Mouse (Mus musculus): ENCODE measurements at regions not wholly inside any gene's neighbourhood (a gene's known extent, or its start where the extent isn't known, plus 50 kb on each side); places are given as distances from the start of the nearest gene placed in this dataset.

DNA sequence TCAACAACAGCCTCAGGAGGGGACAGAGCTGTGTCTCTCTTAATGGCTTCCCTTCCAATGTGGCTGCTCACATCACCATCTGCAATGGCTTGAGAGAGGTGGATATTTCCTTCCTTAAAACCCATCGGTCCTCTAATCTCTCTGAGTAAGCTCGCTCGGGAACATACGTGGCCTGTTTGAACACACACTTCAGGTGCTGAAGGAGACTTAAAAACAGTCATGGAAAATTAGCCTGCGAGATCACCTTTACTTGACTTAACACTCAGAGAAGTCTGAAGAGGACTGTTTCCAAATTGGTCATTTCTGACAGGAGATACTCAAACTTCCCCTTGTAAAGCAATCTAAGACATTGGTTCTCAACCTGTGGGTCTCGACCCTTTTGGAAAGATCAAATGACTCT is 83.0 kb downstream of the Vegfa start:
- TF ChIP-seq CTCF (IDR thresholded peaks at IDR 0.05; ENCODE audit: extremely low read depth, insufficient read depth, low read length), result no peak
- TF ChIP-seq POLR2A (IDR thresholded peaks at IDR 0.05; ENCODE audit: extremely low read depth, insufficient read depth, low read length), result no peak
- no peak overlapping the region for H3K27ac ChIP-seq (ENCODE audit: insufficient read depth, low read length)
- no peaks in the 10 kb centered on the region for H3K4me1 ChIP-seq (ENCODE audit: control insufficient read depth, insufficient read depth, low read length)
- H3K4me3 ChIP-seq (ENCODE audit: insufficient read depth, low read length), result no peak overlapping the region

DNA sequence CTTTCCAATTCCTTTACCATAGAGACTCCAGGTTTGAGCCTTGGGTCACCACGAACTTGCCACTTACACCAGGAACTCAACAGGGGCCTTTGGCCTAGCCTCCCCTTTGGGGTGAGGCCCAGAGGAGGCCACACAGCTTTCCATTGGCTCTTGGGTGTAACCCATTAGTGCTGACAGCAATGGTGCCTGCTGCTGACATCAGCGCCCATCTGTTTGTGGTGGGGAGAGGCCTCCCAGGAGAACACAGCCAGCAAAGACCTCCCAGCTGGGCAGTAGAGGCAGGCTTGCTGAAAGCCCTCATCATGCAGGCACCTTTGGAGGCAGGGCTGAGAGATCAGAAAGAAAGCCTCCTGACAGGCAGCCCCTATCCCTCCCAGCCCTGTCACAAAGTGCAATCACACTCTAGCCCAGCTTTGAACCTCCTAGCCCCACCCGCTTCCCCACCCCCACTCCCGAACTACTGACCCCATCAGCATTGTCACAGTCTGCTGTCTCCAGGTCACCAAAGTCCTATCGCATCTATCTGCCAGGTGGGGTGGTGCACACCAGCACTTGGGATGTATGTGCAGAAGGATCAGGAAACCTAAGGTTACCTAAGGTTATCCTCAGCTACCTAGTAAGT is 83.7 kb downstream of the Vegfa start:
- H3K4me1 ChIP-seq (ENCODE audit: control insufficient read depth, insufficient read depth, low read length), result no peaks in the 10 kb centered on the region
- no peak for TF ChIP-seq POLR2A (IDR thresholded peaks at IDR 0.05; ENCODE audit: extremely low read depth, insufficient read depth, low read length)
- TF ChIP-seq CTCF (IDR thresholded peaks at IDR 0.05; ENCODE audit: extremely low read depth, insufficient read depth, low read length), result no peak
- no peak overlapping the region for H3K27ac ChIP-seq (ENCODE audit: insufficient read depth, low read length)
- no peak overlapping the region for H3K4me3 ChIP-seq (ENCODE audit: insufficient read depth, low read length)

DNA sequence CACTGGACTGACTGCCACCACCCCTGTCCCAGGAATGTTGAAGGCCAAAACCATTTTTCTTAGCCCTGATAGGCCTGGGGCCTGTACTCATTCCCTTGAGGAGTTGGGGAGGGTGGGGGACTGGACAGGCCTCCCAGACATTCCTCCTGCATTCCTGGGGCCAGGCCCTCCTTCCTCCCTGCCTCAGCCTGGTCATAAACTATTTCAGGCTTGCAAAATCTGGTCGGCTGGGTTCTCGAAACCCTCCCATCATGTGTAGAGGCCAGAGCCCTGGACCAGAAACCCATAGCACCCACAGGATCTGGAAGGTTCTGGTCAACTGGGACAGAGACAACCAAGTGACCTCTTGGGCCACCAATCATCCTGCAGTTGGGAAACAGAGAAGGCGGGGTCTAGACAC is 87.2 kb downstream of the Vegfa start:
- Histone ChIP-seq H3K4me1 (ENCODE audit: control insufficient read depth, insufficient read depth, low read length) (no peaks in the 10 kb centered on the region), H3K27ac (ENCODE audit: insufficient read depth, low read length) (no peak overlapping the region), H3K4me3 (ENCODE audit: insufficient read depth, low read length) (no peak overlapping the region)
- TF ChIP-seq CTCF (IDR thresholded peaks at IDR 0.05; ENCODE audit: extremely low read depth, insufficient read depth, low read length) (no peak), POLR2A (IDR thresholded peaks at IDR 0.05; ENCODE audit: extremely low read depth, insufficient read depth, low read length) (no peak)

DNA sequence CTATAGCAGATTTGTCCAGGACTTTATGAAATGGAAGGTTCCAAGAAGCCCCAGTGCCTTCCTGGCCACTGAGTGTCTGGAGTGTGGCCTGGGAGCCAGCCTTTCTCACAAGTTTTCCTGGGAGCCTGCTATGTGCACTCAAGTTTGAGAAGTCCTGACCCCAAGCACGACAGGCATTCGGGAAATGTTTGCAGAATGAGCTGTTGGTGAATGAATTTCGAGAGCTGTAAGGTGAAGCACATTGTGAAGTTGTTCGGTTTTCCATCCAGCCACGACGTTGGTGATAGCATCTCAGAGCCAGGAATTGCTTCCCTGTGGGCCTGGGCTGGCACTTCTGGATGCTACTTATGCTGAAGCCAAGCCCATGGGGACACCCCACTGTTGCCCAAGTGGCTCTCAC is 88.9 kb downstream of the Vegfa start:
- no peak for TF ChIP-seq CTCF (IDR thresholded peaks at IDR 0.05; ENCODE audit: extremely low read depth, insufficient read depth, low read length)
- no peak for TF ChIP-seq POLR2A (IDR thresholded peaks at IDR 0.05; ENCODE audit: extremely low read depth, insufficient read depth, low read length)
- no peaks in the 10 kb centered on the region for H3K4me1 ChIP-seq (ENCODE audit: control insufficient read depth, insufficient read depth, low read length)
- no peak overlapping the region for H3K27ac ChIP-seq (ENCODE audit: insufficient read depth, low read length)
- no peak overlapping the region for H3K4me3 ChIP-seq (ENCODE audit: insufficient read depth, low read length)

DNA sequence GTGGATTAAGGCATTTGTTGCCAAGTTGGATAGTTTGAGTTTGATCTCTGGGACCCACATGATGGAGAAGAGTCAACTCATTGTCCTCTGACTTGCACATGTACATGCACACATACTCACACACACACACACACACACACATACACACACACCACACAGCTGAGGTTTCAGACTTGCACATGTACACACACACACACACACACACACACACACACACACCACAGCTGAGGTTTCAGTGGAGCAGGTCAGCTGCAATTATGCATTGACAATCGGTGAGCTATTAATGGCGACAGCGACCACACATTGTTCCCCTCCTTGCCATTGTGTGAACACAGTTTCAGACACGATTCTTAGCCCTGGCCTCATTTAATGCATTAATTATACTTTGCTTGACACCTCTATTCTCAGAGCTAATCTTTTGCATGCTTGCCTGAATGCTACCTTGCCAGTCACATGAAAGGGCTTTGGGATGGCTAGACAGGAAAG is 90.2 kb downstream of the Vegfa start:
- Histone ChIP-seq H3K4me3 (ENCODE audit: insufficient read depth, low read length) (no peak overlapping the region), H3K4me1 (ENCODE audit: control insufficient read depth, insufficient read depth, low read length) (no peaks in the 10 kb centered on the region), H3K27ac (ENCODE audit: insufficient read depth, low read length) (no peak overlapping the region)
- no peak for TF ChIP-seq CTCF (IDR thresholded peaks at IDR 0.05; ENCODE audit: extremely low read depth, insufficient read depth, low read length)
- no peak for TF ChIP-seq POLR2A (IDR thresholded peaks at IDR 0.05; ENCODE audit: extremely low read depth, insufficient read depth, low read length)

DNA sequence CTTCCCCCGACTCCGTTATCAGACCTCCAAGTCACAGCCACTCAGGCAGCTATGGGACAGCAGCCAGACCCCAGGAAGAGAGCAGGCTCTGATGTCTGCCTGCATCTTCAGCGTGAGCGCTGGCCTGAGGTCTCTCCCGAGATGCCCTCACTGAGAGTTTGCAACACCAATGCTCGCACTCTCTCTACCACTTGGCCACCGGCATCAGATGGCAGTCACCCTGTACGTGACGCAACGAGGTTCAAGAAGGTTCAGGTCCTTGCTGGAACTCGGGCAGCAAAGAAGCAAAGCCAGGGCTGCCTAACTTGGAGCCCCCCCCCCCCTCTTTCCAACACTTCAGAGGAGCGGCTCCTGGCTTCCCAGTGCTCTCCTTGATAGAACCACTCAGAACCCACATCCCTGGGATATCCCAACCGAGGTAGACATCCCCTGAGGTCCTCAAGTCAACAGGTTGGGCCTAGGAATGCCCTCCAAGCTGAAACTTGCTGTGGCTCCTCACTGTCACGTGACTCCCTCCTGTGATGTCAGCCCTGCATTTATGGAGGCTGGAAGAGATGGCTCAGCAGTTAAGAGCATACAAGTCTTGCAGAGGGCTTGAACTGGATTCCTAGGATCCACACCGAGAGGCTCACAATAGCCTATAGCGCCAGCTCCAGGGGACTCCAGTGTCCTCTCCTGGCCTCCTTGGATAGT is 91.9 kb downstream of the Vegfa start:
- no peaks in the 10 kb centered on the region for H3K4me1 ChIP-seq (ENCODE audit: control insufficient read depth, insufficient read depth, low read length)
- H3K27ac ChIP-seq (ENCODE audit: insufficient read depth, low read length), result no peak overlapping the region
- H3K4me3 ChIP-seq (ENCODE audit: insufficient read depth, low read length), result no peak overlapping the region
- TF ChIP-seq POLR2A (IDR thresholded peaks at IDR 0.05; ENCODE audit: extremely low read depth, insufficient read depth, low read length) (no peak), CTCF (IDR thresholded peaks at IDR 0.05; ENCODE audit: extremely low read depth, insufficient read depth, low read length) (no peak)

DNA sequence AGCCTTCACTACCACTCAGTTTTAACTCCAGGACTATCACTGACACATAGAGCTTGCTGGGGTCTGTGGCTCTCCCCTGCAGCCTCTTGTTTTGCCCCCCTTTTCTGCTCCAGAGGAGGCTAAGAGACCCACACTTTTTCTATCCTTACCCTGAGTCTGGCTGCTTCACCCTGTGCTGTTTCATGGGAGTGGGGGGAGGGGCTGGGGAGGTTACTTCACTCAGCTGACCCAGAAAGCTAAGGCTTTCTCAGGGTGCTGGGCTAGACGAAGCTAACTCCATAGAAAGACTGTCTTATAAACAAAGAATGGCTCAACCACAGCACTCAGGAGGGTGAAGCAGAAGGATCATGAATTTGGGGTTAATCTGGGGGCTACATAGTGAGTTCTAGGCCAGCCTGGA is 93.9 kb downstream of the Vegfa start:
- TF ChIP-seq CTCF (IDR thresholded peaks at IDR 0.05; ENCODE audit: extremely low read depth, insufficient read depth, low read length) (no peak), POLR2A (IDR thresholded peaks at IDR 0.05; ENCODE audit: extremely low read depth, insufficient read depth, low read length) (no peak)
- H3K4me3 ChIP-seq (ENCODE audit: insufficient read depth, low read length), result no peak overlapping the region

DNA sequence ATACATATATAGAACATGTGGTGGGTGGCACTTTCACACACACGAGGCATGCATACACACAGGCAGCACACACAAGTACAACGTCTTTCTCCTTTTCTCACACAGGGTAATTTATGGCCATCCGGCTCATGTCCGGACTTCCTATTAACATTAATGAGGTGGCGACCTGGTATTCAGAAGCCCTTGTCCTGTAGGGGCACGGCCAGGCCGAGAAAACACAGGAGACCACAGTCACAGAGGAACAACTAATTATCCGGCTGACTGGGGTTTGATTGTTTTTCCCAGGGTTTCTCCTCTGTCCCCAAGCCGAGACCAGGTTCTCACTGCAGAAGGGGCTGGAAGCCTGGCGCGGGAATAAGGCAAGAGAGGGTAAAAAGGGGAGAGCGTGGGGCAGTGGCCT is 95.6 kb downstream of the Vegfa start:
- Histone ChIP-seq H3K4me3 (ENCODE audit: insufficient read depth, low read length) (no peak overlapping the region), H3K27ac (ENCODE audit: insufficient read depth, low read length) (no peak overlapping the region), H3K4me1 (ENCODE audit: control insufficient read depth, insufficient read depth, low read length) (no peaks in the 10 kb centered on the region)
- no peak for TF ChIP-seq CTCF (IDR thresholded peaks at IDR 0.05; ENCODE audit: extremely low read depth, insufficient read depth, low read length)
- no peak for TF ChIP-seq POLR2A (IDR thresholded peaks at IDR 0.05; ENCODE audit: extremely low read depth, insufficient read depth, low read length)

More for the DNA sequence above, 93.9 kb downstream of the Vegfa start:
- H3K4me1 ChIP-seq (ENCODE audit: control insufficient read depth, insufficient read depth, low read length), result no peaks in the 10 kb centered on the region
- H3K27ac ChIP-seq (ENCODE audit: insufficient read depth, low read length), result no peak overlapping the region

DNA sequence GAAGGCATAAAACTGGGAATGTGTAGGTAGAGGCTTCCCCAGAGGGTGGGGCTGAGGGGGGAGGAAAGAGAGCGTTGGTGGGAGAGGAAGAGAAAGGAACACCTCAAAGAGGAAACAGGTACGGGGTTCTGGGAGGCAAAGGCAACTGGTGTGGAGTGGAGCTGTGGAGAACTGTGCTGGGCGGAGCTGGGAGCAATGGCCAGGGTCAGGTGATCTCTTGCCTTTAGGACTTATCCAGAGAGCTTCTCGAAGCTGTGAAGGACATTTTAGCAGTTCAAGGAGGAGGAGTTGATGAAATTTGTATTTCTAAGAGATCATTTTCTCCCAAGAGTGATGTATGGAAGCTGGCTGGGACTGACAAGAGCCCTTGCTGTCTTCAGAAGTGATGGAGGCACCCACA is 96.9 kb downstream of the Vegfa start:
- TF ChIP-seq CTCF (IDR thresholded peaks at IDR 0.05; ENCODE audit: extremely low read depth, insufficient read depth, low read length) (no peak), POLR2A (IDR thresholded peaks at IDR 0.05; ENCODE audit: extremely low read depth, insufficient read depth, low read length) (no peak)
- no peak overlapping the region for H3K27ac ChIP-seq (ENCODE audit: insufficient read depth, low read length)
- no peak overlapping the region for H3K4me3 ChIP-seq (ENCODE audit: insufficient read depth, low read length)
- no peaks in the 10 kb centered on the region for H3K4me1 ChIP-seq (ENCODE audit: control insufficient read depth, insufficient read depth, low read length)

DNA sequence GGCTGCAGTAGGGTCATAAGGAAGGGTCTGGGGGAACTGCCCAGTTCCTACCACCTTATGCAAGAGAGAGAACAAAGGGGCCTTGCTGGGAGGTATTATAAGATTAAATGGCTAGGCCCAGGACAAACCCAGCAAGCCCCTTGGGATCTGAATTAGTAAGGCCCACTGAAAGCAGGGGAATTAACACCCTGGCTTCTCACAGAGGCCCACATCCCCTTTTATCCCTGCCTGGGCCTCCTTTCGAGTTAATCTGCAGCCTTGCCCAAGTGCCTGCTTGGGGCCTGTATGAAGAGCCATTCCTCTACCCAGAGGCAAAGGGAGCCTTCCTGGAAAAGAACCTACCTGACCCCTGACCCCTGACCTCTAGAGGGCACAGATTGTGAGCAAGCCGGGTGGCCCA is 98.2 kb downstream of the Vegfa start:
- Histone ChIP-seq H3K27ac (ENCODE audit: insufficient read depth, low read length) (no peak overlapping the region), H3K4me1 (ENCODE audit: control insufficient read depth, insufficient read depth, low read length) (no peaks in the 10 kb centered on the region), H3K4me3 (ENCODE audit: insufficient read depth, low read length) (no peak overlapping the region)
- no peak for TF ChIP-seq CTCF (IDR thresholded peaks at IDR 0.05; ENCODE audit: extremely low read depth, insufficient read depth, low read length)
- no peak for TF ChIP-seq POLR2A (IDR thresholded peaks at IDR 0.05; ENCODE audit: extremely low read depth, insufficient read depth, low read length)
